Mouse (Mus musculus) neural tube, embryonic 11.5 days (tissue): ENCODE data around the gene Cyp21a1. TPM values are rescaled to one million over a fixed set of nuclear protein-coding genes. Genes with fewer than 3 reads are reported as not detected.
"Not testable (repeated sequence)": the region's sequence is repeated elsewhere in the genome, so short reads cannot be mapped to it uniquely, and the experiment has no call there.

Experiments
- ATAC-seq: fragments of 200-750 bp; cut with Nextera tagmentation; 2 replicates; pipeline ENCODE4 v1.8.0; 2017; ENCODE audit warnings: moderate number of reproducible peaks, mild to moderate bottlenecking, moderate TSS enrichment, moderate library complexity; ENCODE audit not compliant: insufficient read depth, low FRiP score, low TSS enrichment
- DNase-seq: peaks from one replicate; pipeline ENCODE4 v3.0.0-alpha.2; 2015; ENCODE audit warnings: low spot score
- H3K27ac ChIP-seq: fragments of 300-500 bp; sonication (generic); 2 replicates; pipeline ENCODE4 v1.5.1; 2014; ENCODE audit warnings: low read depth, mild to moderate bottlenecking, low read length
- H3K27me3 ChIP-seq: fragments of 300-500 bp; sonication (generic); 2 replicates; pipeline ENCODE4 v1.6.1; 2014; ENCODE audit warnings: mild to moderate bottlenecking, low read length, mixed read lengths; ENCODE audit not compliant: control insufficient read depth, insufficient read depth
- H3K36me3 ChIP-seq: fragments of 300-500 bp; sonication (generic); 2 replicates; pipeline ENCODE4 v1.6.1; 2014; ENCODE audit warnings: mild to moderate bottlenecking, low read length, moderate library complexity, mixed read lengths; ENCODE audit not compliant: control insufficient read depth, insufficient read depth
- H3K4me1 ChIP-seq: fragments of 300-500 bp; sonication (generic); 2 replicates; pipeline ENCODE4 v1.6.1; 2014; ENCODE audit warnings: low read length, mixed read lengths; ENCODE audit not compliant: control insufficient read depth, insufficient read depth
- H3K4me2 ChIP-seq: fragments of 300-500 bp; sonication (generic); 2 replicates; pipeline ENCODE4 v1.6.1; 2014; ENCODE audit warnings: low read depth, mild to moderate bottlenecking, moderate library complexity
- H3K4me3 ChIP-seq: fragments of 300-500 bp; sonication (generic); 2 replicates; pipeline ENCODE4 v1.5.1; 2014; ENCODE audit warnings: low read depth, low read length
- H3K9ac ChIP-seq: fragments of 300-500 bp; sonication (generic); 2 replicates; pipeline ENCODE4 v1.6.1; 2014; ENCODE audit warnings: mild to moderate bottlenecking, low read length
- H3K9me3 ChIP-seq: fragments of 300-500 bp; sonication (generic); 2 replicates; pipeline ENCODE4 v1.6.1; 2016; ENCODE audit warnings: low read length; ENCODE audit not compliant: control insufficient read depth
- WGBS: fragments of 180-500 bp; shearing (Covaris S2); extraction: QIAGEN DNeasy Blood & Tissue Kit; methylation state at CpG from one replicate; pipeline ENCODE4 v1.1.7; 2014; 5-methylcytosine and 5-hydroxymethylcytosine counted together
- polyA plus RNA-seq: library from polyadenylated mRNA; unstranded; fragments of >200 nt; fragmentation: Nextera tagmentation; extraction: Ambion mirVana; gene quantifications from 2 replicates; pipeline ENCODE4 v1.2.1, GENCODE M21; 2014

Gene Cyp21a1
- polyA plus RNA-seq, 1 experiment from 2014 or later, result not detected

GRCm38 (mm10) chr17:34810811-34811210 is 6.5 kb upstream of the Cyp21a1 start:
- H3K4me2 ChIP-seq, ATAC-seq, H3K9ac ChIP-seq, H3K9me3 ChIP-seq, H3K27me3 ChIP-seq, H3K36me3 ChIP-seq, DNase-seq, H3K4me3 ChIP-seq, H3K27ac ChIP-seq, H3K4me1 ChIP-seq: not testable (repeated sequence)
- 84% methylated on average over 8 of the region's 8 CpGs for WGBS

DNA sequence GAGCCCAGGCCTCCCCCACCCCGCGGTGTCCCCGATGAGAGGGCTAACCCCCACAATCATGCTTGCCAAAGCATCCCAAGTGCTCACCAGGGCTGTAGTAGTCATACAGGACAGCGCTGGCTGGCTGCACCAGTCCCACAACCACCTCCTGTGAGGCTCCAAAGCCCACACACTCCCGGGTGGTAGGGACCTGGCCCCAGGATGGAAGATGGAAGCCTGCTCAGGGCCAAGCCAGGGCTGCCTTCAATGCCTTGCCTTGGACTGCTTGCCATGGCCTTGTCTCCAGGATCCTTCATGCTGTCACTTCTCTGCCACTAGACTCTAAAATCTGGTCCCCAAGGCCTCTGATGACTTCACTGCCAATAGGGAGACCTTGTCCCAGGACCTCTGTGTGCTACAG is 6.0 kb upstream of the Cyp21a1 start:
- not testable (repeated sequence) for DNase-seq, H3K4me3 ChIP-seq, H3K9me3 ChIP-seq, H3K9ac ChIP-seq, H3K4me1 ChIP-seq, H3K4me2 ChIP-seq, H3K27ac ChIP-seq, H3K27me3 ChIP-seq, H3K36me3 ChIP-seq, ATAC-seq
- 86% methylated on average over 5 of the region's 5 CpGs for WGBS

DNA sequence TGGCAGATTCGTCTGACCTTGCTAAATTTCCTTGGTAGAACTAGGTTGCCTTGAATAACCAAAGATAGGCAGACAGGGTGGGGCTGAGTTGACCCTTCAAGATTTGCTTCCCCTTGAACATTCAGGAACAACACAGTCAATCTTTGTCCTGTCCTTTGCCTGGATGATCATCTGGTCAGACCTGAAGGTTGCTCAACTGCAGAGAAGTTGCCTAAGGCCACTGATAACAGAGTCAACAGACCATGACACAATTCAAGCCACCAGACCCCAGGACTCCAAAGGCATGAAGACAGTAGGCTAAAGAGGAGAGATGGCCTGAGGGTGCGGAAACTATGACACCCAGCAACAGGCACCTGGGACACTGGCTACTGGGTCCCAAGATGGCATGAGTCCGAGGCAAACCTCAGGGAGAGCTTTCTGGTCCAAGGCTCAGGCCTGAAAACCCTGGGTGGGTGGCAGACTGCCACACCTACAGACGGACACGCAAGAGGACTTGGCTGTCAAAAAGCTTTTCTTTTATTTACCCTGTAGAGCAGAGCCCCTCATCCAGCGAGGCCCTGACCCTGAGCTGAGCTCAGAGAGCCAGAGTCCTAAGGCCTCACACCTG is 4.3 kb upstream of the Cyp21a1 start:
- ATAC-seq (no peak), DNase-seq (no peak)
- Histone ChIP-seq H3K4me1 (no peaks in the 10 kb centered on the region), H3K4me2 (no peak overlapping the region), H3K27me3 (no peaks in the 10 kb centered on the region), H3K27ac (no peak overlapping the region), H3K9ac (no peak overlapping the region), H3K36me3 (no peaks in the 10 kb centered on the region), H3K4me3 (no peak overlapping the region), H3K9me3 (no peaks in the 10 kb centered on the region)
- WGBS, result 88% methylated on average over 6 of the region's 6 CpGs

GRCm38 (mm10) chr17:34807176-34807575 is 2.8 kb upstream of the Cyp21a1 start:
- ATAC-seq (no peak), DNase-seq (no peak)
- no peaks in the 10 kb centered on the region for H3K9me3 ChIP-seq
- no peak overlapping the region for H3K4me3 ChIP-seq
- WGBS, result 65% methylated on average over 3 of the region's 3 CpGs
- H3K27ac ChIP-seq, result no peak overlapping the region
- H3K4me2 ChIP-seq, result no peak overlapping the region
- H3K9ac ChIP-seq, result no peak overlapping the region
- no peaks in the 10 kb centered on the region for H3K4me1 ChIP-seq
- no peaks in the 10 kb centered on the region for H3K27me3 ChIP-seq
- H3K36me3 ChIP-seq, result no peaks in the 10 kb centered on the region

- Histone ChIP-seq H3K4me1 (no peaks in the 10 kb centered on the region), H3K36me3 (no peaks in the 10 kb centered on the region), H3K27me3 (no peaks in the 10 kb centered on the region), H3K9ac (no peak overlapping the region), H3K9me3 (no peaks in the 10 kb centered on the region), H3K4me3 (no peak overlapping the region), H3K4me2 (no peak overlapping the region), H3K27ac (no peak overlapping the region)
- ATAC-seq (no peak), DNase-seq (no peak)
- 69% methylated on average over 6 of the region's 6 CpGs for WGBS
These were observed 656 bp upstream of the Cyp21a1 start for GRCm38 (mm10) chr17:34804871-34805562.

GRCm38 (mm10) chr17:34803367-34803766 is 994 bp downstream of the Cyp21a1 start:
- not testable (repeated sequence) for H3K27me3 ChIP-seq, H3K9ac ChIP-seq, H3K27ac ChIP-seq, DNase-seq, H3K4me2 ChIP-seq, H3K36me3 ChIP-seq, H3K9me3 ChIP-seq, ATAC-seq, H3K4me1 ChIP-seq, H3K4me3 ChIP-seq
- WGBS, result 91% methylated on average over 6 of the region's 6 CpGs

GRCm38 (mm10) chr17:34802756-34803155 is 1.6 kb downstream of the Cyp21a1 start:
- not testable (repeated sequence) for H3K4me1 ChIP-seq, ATAC-seq
- 91% methylated on average over 5 of the region's 9 CpGs for WGBS

DNA sequence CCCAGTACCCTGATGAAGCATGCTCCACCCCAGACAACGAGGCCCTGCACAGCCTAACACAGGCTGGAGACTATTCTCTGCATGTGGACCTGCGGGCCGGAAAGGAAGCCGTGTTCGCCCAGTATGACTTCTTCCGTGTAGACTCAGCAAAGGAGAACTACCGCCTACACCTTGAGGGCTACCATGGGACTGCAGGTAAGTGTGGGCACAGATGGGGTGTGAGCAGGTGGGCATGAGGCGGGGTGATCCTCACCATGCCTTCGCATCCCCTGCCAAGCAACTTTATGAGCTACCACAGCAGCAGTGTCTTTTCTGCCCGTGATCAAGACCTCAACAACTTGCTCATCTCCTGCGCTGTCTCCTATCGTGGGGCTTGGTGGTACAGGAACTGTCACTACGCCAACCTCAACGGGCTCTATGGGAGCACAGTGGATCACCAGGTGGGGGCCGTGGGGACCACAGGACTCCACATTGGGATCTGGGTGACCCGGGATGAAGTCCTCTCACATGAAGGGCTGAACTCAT is 3.5 kb downstream of the Cyp21a1 start:
- H3K27me3 ChIP-seq, H3K9ac ChIP-seq, DNase-seq, H3K4me1 ChIP-seq, ATAC-seq, H3K4me3 ChIP-seq, H3K4me2 ChIP-seq, H3K27ac ChIP-seq, H3K36me3 ChIP-seq, H3K9me3 ChIP-seq: not testable (repeated sequence)
- WGBS, result 95% methylated on average over 16 of the region's 16 CpGs

More at GRCm38 (mm10) chr17:34802756-34803155, 1.6 kb downstream of the Cyp21a1 start:
- DNase-seq, H3K9ac ChIP-seq, H3K27me3 ChIP-seq, H3K4me2 ChIP-seq, H3K9me3 ChIP-seq, H3K36me3 ChIP-seq, H3K4me3 ChIP-seq, H3K27ac ChIP-seq: not testable (repeated sequence)

DNA sequence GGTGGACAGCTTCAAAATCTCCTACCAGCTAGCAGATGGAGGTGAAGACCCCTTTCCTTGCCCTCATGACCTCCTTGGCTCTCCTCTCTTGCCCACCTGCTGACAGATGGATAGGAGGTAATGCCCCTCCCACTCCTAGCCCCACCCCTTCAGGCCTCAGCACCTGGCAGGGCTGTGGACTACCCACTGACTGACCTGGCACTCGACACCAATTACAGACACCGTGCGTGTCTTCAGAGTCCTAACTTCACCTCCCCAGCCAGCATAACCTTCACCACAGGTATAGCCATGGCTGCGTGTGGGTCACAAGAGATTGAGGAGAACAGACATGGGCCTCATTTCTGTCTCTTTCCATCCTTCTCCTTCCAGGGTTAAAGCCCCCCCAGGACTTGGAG is 4.8 kb downstream of the Cyp21a1 start:
- Histone ChIP-seq H3K4me3 (no peak overlapping the region), H3K9me3 (no peaks in the 10 kb centered on the region), H3K9ac (no peak overlapping the region), H3K4me2 (no peak overlapping the region), H3K27me3 (no peaks in the 10 kb centered on the region), H3K4me1 (no peaks in the 10 kb centered on the region), H3K27ac (no peak overlapping the region), H3K36me3 (no peaks in the 10 kb centered on the region)
- DNase-seq, result no peak
- ATAC-seq, result no peak
- WGBS, result 90% methylated on average over 4 of the region's 4 CpGs
